Mouse (Mus musculus) cerebellum, postnatal 14 days (tissue): ENCODE measurements around the gene Sertad3.

Source experiments
- DNase-seq, 2 experiments: peaks; one replicate each; pipeline ENCODE4 v3.0.0; 2021; ENCODE audit warnings: mixed read lengths in 2 of 2

Gene Sertad3

DNA sequence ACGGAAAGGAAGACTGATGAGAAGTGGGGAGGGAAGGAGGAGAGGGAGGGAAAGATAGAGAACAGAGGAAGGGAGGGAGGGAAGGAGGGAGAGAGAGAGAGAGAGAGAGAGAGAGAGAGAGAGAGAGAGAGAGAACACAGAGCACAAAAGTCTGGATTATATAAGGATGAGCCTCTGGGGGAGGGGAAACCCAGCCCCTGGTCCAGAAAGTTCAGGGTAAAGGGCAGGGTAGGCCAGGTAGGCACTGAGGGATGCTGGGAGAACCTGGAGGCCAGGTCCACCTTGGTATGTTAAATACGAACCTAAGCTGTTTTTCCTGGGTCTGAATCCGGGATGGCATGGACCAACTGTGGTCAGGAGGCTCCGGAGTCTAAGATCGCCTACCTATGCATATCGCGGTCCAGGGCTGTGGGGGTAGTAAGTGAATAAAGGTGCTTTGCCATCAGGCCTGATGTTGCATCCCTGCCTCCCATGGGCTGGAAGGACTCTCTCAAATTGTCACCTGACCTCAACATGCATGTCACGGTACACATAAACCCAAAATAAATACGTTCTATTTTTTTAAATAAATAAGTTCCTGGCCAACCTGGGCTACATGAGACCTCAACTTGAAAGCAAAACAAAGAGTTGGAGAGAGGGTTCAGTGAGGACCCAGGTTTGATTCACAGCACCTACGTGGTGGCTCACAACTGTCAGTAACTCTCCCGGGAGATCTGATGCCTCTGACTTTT, 2.0 kb upstream of the Sertad3 start:
- no peak for DNase-seq

GRCm38 (mm10) chr7:27472596-27472995, 972 bp upstream of the Sertad3 start:
- DNase-seq = peak in 1 of 2 experiments; percentile 28

- DNase-seq = no peak
These were observed 394 bp downstream of the Sertad3 start for GRCm38 (mm10) chr7:27473835-27474489.

DNA sequence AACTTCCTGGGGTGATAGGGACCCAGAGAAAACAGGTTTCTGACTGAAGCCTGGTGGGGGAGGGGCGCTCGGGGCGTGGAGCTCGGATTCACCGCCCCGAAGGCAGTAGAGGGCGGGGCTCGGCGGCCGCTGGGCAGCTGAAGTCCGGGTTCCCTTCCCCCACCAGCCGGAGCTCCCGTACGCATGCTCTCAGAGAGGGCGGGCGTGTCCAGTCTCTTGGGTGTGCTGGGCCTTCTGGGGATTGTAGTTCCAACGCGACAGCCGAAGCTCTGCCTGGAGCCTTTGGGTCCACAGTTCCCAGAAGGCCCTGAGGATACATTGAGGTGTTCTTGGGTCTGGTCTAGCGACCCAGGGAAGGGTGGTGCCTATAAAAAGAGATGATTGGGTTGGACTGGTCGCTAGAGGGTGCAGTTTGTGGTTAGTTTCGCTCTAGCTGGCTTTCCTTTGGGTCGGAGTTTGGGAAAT, 954 bp downstream of the Sertad3 start:
- DNase-seq = peak; percentile 98

GRCm38 (mm10) chr7:27475596-27475995, 2.0 kb downstream of the Sertad3 start:
- DNase-seq = no peak

DNA sequence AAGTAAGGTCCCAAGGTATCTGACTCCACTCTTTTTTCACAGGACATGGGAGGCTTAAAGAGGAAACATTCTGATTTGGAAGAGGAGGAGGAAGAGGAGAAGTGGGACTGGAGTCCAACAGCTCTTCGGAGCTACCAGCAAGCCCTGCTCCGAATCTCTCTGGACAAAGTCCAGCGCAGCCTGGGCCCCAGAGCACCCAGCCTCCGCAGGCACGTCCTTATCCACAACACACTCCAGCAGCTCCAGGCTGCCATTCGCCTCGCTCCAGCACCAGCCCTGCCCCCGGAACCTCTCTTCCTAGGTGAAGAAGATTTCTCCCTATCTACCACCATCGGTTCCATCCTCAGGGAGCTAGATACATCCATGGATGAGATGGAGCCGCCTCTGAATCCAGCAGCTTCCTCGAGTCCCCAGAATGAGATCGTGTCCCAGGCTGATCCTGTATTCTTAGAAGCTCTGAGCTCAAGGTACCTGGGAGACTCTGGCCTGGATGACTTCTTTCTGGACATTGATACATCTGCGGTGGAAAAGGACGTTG, 2.6 kb downstream of the Sertad3 start:
- no peak for DNase-seq

GRCm38 (mm10) chr7:27478561-27478960, 5.0 kb downstream of the Sertad3 start:
- no peak for DNase-seq

DNA sequence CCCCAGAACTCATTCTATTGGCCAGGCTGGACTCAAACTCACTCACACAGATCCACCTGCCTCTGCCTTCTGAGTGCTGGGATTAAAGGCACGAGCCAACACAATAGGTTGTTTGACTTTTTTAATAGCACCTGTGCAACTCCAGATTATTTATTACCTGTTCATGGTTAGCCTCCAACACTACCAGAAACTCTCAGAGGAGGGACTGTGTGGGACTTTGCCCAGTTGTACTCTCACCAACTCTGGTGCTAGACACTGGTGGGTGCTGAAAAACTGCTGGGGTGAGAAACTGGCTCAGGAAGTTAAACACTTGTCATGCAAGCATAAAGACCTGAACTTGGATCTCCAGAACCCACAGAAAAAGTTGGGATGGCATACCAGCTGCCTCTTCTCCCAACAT, 6.2 kb downstream of the Sertad3 start:
- no peak for DNase-seq

DNA sequence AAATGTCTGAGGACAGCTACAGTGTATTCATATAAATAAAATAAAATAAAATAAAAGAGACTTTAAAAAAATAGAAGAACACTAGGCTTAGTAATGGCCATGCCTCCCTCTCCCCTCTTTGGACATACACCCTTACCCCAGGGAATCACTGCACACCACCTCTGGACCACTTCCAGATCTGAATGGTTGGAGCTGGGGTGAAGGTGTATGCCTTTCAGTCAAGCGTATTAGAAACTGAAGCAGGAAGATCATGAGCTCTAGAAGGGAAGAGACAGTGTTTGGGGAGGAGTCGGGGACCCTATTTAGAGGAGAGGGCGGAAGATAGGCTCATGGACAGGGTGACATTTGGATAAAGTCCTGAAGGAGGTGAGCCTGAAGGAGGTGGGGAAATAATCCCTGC, 6.9 kb downstream of the Sertad3 start:
- DNase-seq = no peak

DNA sequence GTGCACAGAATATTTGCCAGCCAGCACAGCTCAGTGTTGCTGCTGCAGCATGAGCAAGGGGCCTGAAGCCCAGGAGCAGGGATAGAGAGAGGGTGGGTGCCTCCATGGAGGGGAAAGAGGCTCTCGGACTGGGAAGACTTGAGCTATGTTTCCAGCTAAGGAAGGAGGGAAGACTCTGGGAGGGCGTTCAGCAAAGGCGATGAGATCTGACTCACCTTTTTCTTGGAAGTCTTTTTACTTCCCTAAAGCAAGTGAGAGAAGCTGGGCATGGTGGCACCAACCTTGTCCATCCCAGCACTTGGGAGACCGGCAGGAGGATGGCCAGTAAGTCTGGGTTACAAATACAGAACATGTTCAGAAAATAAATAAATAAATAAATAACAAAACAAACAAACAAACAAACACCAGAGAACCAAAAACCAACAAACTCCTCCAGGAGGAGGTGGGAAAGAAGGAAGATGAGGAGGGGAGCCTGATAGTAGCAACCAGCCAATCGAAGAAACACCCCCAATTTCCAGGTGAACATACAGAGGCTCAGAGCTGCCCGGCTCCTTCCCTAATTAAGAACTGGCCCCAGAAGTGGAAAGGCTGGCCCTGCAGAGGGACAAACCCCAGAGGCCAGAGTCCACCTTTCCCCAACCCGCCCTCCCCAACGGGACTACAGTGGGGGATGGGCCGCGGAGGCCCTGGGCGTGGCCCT, 7.5 kb downstream of the Sertad3 start:
- no peak for DNase-seq

GRCm38 (mm10) chr7:27481627-27481969, 8.0 kb downstream of the Sertad3 start:
- peak; percentile 72 to 76 for DNase-seq

DNA sequence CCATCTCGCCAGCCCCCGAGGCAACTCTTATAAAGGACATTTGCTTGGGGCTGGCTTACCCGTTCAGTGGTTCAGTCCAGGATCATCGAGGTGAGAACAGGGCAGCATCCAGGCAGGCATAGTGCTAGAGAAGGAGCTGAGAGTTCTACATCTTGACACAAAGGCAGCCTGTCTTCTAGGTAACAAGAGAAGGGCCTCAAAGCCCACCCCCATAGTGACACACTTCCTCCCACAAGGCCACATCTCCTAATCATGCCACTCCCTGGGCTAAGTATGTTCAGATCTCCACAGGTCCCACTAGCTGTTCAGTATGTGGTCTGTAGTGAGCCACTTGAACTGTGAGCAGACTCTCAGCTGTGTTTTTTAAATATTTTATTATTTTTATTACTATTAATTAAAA, 10.3 kb downstream of the Sertad3 start:
- DNase-seq = no peak

GRCm38 (mm10) chr7:27486102-27486769, 12.7 kb downstream of the Sertad3 start:
- no peak for DNase-seq

GRCm38 (mm10) chr7:27486770-27487697, 13.5 kb downstream of the Sertad3 start, which contains the start of gene Sertad1:
Gene Sertad1 (plus strand): TSS chr7:27486910.
- peak; percentile 99 for DNase-seq

DNA sequence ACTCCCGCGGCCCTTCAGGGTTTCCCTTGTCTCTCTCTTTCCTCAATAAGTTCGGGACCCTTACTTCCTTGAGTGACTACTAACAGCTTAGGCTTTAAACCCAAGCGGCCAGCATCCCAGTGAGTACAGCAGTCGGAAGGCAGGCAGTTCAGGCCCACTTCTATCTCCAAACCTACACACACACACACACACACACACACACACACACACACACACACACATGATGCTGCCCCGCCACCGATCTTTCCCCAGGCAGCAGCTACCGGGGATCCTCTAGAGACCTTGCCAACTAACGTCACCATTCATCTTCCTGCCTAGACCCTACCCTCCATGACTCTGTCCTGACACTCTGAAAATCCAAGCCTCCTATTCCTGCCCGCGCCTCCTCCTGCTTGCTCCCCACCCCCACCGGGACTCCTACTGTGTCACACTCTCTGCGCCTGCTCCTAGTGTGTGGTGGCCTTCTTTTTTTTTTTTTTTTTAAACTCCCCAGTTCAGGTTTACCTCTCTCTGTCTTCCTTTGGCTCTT, 14.2 kb downstream of the Sertad3 start:
- peak; percentile 58 to 79 for DNase-seq

DNA sequence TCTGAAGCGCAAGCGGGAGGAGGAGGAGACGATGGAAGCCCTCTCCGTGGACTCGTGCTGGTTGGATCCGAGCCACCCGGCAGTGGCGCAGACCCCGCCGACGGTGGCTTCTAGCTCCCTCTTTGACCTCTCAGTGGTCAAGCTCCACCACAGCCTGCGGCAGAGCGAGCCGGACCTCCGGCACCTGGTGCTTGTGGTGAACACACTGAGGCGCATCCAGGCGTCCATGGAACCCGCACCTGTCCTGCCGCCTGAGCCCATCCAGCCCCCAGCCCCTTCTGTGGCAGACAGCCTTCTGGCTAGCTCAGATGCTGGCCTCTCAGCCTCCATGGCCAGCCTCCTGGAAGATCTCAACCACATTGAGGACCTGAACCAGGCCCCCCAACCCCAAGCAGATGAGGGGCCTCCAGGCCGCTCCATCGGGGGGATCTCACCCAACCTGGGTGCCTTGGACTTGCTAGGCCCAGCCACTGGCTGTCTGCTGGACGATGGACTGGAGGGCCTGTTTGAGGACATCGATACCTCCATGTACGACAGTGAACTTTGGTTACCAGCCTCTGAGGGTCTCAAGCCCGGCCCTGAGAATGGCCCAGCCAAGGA, 15.8 kb downstream of the Sertad3 start:
- peak in 1 of 2 experiments; percentile 37 for DNase-seq

DNA sequence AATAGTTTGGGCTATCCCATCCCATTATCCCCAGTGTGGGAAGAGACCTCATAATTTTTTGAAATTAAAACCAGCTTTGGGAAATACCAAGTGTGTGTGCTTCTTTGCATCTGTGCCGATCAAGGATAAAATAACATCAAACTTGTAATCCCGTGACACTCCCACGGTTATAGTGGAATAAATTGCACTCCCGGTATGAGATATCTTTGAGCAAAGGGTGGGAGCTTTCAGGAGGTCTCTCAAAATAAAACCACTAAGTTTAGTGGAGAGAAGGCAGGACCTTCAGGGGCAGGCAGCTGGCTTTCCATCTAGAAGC, 16.6 kb downstream of the Sertad3 start:
- no peak for DNase-seq

- peak; percentile 90 to 92 for DNase-seq
These were observed 17.2 kb downstream of the Sertad3 start for GRCm38 (mm10) chr7:27490543-27491329.

DNA sequence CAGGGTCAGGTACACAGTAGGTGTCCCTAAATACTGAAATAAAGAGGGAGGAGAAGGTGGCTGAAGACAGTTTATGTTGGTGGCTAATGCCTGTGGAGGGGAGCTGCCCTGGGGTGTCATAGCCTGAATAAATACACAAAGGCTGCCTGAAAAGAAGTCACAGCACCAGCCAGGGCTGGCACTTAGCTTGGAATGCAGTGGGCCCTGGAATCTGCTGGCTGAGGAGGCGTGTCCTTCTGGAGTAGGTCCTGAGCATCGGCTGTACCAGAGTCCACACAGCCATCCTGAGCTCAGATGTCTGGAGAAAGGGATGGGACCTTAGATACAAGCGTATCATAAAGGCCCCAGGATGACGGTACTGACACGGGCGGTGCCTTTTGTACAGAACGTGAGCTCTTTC, 18.3 kb downstream of the Sertad3 start:
- DNase-seq = no peak

- no peak for DNase-seq
These were observed 19.5 kb downstream of the Sertad3 start for GRCm38 (mm10) chr7:27493022-27493421.
